Mouse (Mus musculus) MEL (cell line): ENCODE measurements at regions not wholly inside any gene's neighbourhood (a gene's known extent, or its start where the extent isn't known, plus 50 kb on each side); places are given as distances from the start of the nearest gene placed in this dataset.

Experiments used
- DNase-seq: peaks from one replicate; pipeline ENCODE4 v3.0.0; 2011; ENCODE audit warnings: low read depth, low spot score
- H3K27ac ChIP-seq: 2 replicates; pipeline ENCODE4 v1.5.1; 2012; ENCODE audit warnings: low read depth, mild to moderate bottlenecking, control low read depth, low read length, moderate library complexity; ENCODE audit not compliant: control insufficient read depth
- H3K27me3 ChIP-seq, 2 experiments: fragments of 150-350 bp in 1 of 2; sonication (generic) in 1 of 2; 2 replicates each; pipeline ENCODE4 v1.6.1; 2012; ENCODE audit warnings: low read length in 2 of 2, mild to moderate bottlenecking in 2 of 2, improper control_type of control experiment in 1 of 2, moderate library complexity in 1 of 2; ENCODE audit not compliant: insufficient read depth in 2 of 2, control insufficient read depth in 1 of 2
- H3K36me3 ChIP-seq, 2 experiments: 2 replicates each; pipeline ENCODE4 v1.6.1; 2012 to 2014; ENCODE audit warnings: low read length in 2 of 2, improper control_type of control experiment in 1 of 2, inconsistent platforms in 1 of 2, mild to moderate bottlenecking in 1 of 2; ENCODE audit not compliant: insufficient read depth in 2 of 2, control insufficient read depth in 1 of 2
- H3K4me1 ChIP-seq, 2 experiments: fragments of 150-350 bp in 1 of 2; sonication (generic) in 1 of 2; 2 replicates each; pipeline ENCODE4 v1.6.1; 2012; ENCODE audit warnings: low read length in 2 of 2, improper control_type of control experiment in 1 of 2, mild to moderate bottlenecking in 1 of 2; ENCODE audit not compliant: insufficient read depth in 2 of 2, control insufficient read depth in 1 of 2
- H3K4me3 ChIP-seq, 2 experiments: fragments of 150-350 bp in 1 of 2; sonication (generic) in 1 of 2; 2 replicates each; pipeline ENCODE4 v1.5.1; 2012; ENCODE audit warnings: low read depth in 2 of 2, low read length in 2 of 2, mild to moderate bottlenecking in 2 of 2, moderate library complexity in 2 of 2, control low read depth in 1 of 2, improper control_type of control experiment in 1 of 2; ENCODE audit not compliant: control insufficient read depth in 1 of 2, insufficient read depth in 1 of 2
- H3K79me2 ChIP-seq: 2 replicates; pipeline ENCODE4 v1.6.1; 2012; ENCODE audit warnings: mild to moderate bottlenecking, low read length, moderate library complexity; ENCODE audit not compliant: control insufficient read depth, poor library complexity, insufficient read depth
- H3K9ac ChIP-seq: 2 replicates; pipeline ENCODE4 v1.6.1; 2012; ENCODE audit warnings: low read depth, mild to moderate bottlenecking, control low read depth, low read length, moderate library complexity; ENCODE audit not compliant: control insufficient read depth, poor library complexity, severe bottlenecking
- H3K9me3 ChIP-seq: fragments of 150-350 bp; sonication (generic); replicated peaks from 2 replicates; pipeline ENCODE4 v1.6.1; 2012; ENCODE audit warnings: mild to moderate bottlenecking, low read length, improper control_type of control experiment, moderate library complexity; ENCODE audit not compliant: insufficient read depth
- CHD1 ChIP-seq: IDR thresholded peaks from 2 replicates; pipeline ENCODE4 v1.6.1; 2012; ENCODE audit warnings: low read depth, mild to moderate bottlenecking, inconsistent platforms, low read length, improper control_type of control experiment
- CHD2 ChIP-seq: IDR thresholded peaks from 2 replicates; pipeline ENCODE4 v1.6.1; 2011; ENCODE audit warnings: low read length, improper control_type of control experiment
- E2F4 ChIP-seq: IDR thresholded peaks from 2 replicates; pipeline ENCODE4 v1.6.1; 2011; ENCODE audit warnings: low read depth, low read length, improper control_type of control experiment, borderline replicate concordance
- EP300 ChIP-seq, 2 experiments: IDR thresholded peaks; 2 replicates each; pipeline ENCODE4 v1.6.1; 2011; ENCODE audit warnings: improper control_type of control experiment in 2 of 2, low read length in 2 of 2, low read depth in 1 of 2, mild to moderate bottlenecking in 1 of 2
- ETS1 ChIP-seq: IDR thresholded peaks from 2 replicates; pipeline ENCODE4 v1.6.1; 2012; ENCODE audit warnings: low read depth, mild to moderate bottlenecking, inconsistent platforms, low read length, improper control_type of control experiment, moderate library complexity
- GATA1 ChIP-seq: IDR thresholded peaks from 2 replicates; pipeline ENCODE4 v1.6.1; 2011; ENCODE audit warnings: low read depth, low read length, improper control_type of control experiment
- HCFC1 ChIP-seq: IDR thresholded peaks from 2 replicates; pipeline ENCODE4 v1.6.1; 2012; ENCODE audit warnings: low read depth, mild to moderate bottlenecking, inconsistent platforms, low read length, improper control_type of control experiment, moderate library complexity
- JUND ChIP-seq: IDR thresholded peaks from 2 replicates; pipeline ENCODE4 v1.6.1; 2011; ENCODE audit warnings: low read depth, mild to moderate bottlenecking, improper control_type of control experiment, low read length
- KAT2A ChIP-seq: conservative IDR thresholded peaks from 2 replicates; pipeline ENCODE4 v1.6.1; 2012; ENCODE audit warnings: low read depth, low read length, improper control_type of control experiment, inconsistent platforms
- MAFK ChIP-seq: IDR thresholded peaks from 2 replicates; pipeline ENCODE4 v1.6.1; 2011; ENCODE audit warnings: low read depth, mild to moderate bottlenecking, low read length, improper control_type of control experiment, borderline replicate concordance
- MEF2A ChIP-seq: IDR thresholded peaks from 2 replicates; pipeline ENCODE4 v1.6.1; 2014; ENCODE audit warnings: low read depth, mild to moderate bottlenecking, inconsistent platforms, low read length, improper control_type of control experiment; ENCODE audit not compliant: poor library complexity, insufficient replicate concordance, severe bottlenecking; ENCODE audit errors: extremely low read depth
- MXI1 ChIP-seq: IDR thresholded peaks from 2 replicates; pipeline ENCODE4 v1.6.1; 2011; ENCODE audit warnings: mild to moderate bottlenecking, low read depth, low read length, improper control_type of control experiment
- MYB ChIP-seq: IDR thresholded peaks from 2 replicates; pipeline ENCODE4 v1.6.1; 2011; ENCODE audit warnings: mild to moderate bottlenecking, low read depth, low read length, improper control_type of control experiment
- MYC ChIP-seq: IDR thresholded peaks from 2 replicates; pipeline ENCODE4 v1.6.1; 2011; ENCODE audit warnings: low read depth, mild to moderate bottlenecking, low read length, improper control_type of control experiment, moderate library complexity
- NELFE ChIP-seq: IDR thresholded peaks from 2 replicates; pipeline ENCODE4 v1.6.1; 2011; ENCODE audit warnings: low read depth, low read length, improper control_type of control experiment
- RAD21 ChIP-seq: IDR thresholded peaks from 2 replicates; pipeline ENCODE4 v1.6.1; 2011; ENCODE audit warnings: mild to moderate bottlenecking, low read depth, low read length, improper control_type of control experiment
- RCOR1 ChIP-seq: IDR thresholded peaks from 2 replicates; pipeline ENCODE4 v1.6.1; 2012; ENCODE audit warnings: low read depth, mild to moderate bottlenecking, inconsistent platforms, low read length, improper control_type of control experiment
- SIN3A ChIP-seq: IDR thresholded peaks from 2 replicates; pipeline ENCODE4 v1.6.1; 2012; ENCODE audit warnings: low read length, improper control_type of control experiment, inconsistent platforms
- SMC3 ChIP-seq: IDR thresholded peaks from 2 replicates; pipeline ENCODE4 v1.6.1; 2011; ENCODE audit warnings: low read depth, low read length, improper control_type of control experiment
- TBP ChIP-seq: IDR thresholded peaks from 2 replicates; pipeline ENCODE4 v1.8.0; 2011; ENCODE audit warnings: low read depth, low read length, improper control_type of control experiment
- UBTF ChIP-seq: IDR thresholded peaks from 2 replicates; pipeline ENCODE4 v1.6.1; 2012; ENCODE audit warnings: low read depth, mild to moderate bottlenecking, inconsistent platforms, low read length, improper control_type of control experiment, moderate library complexity, borderline replicate concordance; ENCODE audit not compliant: insufficient read depth
- USF1 ChIP-seq: IDR thresholded peaks from 2 replicates; pipeline ENCODE4 v1.6.1; 2014; ENCODE audit warnings: low read depth, mild to moderate bottlenecking, inconsistent platforms, low read length, improper control_type of control experiment, moderate library complexity
- USF2 ChIP-seq, 2 experiments: IDR thresholded peaks; 2 replicates each; pipeline ENCODE4 v1.6.1; 2011 to 2012; ENCODE audit warnings: improper control_type of control experiment in 2 of 2, low read length in 2 of 2, borderline replicate concordance in 1 of 2, inconsistent platforms in 1 of 2, low read depth in 1 of 2, mild to moderate bottlenecking in 1 of 2; ENCODE audit not compliant: insufficient read depth in 1 of 2
- ZKSCAN1 ChIP-seq: IDR thresholded peaks from 2 replicates; pipeline ENCODE4 v1.6.1; 2012; ENCODE audit warnings: low read depth, mild to moderate bottlenecking, inconsistent platforms, low read length, improper control_type of control experiment, moderate library complexity
- ZNF384 ChIP-seq: IDR thresholded peaks from 2 replicates; pipeline ENCODE4 v1.6.1; 2012; ENCODE audit warnings: low read depth, mild to moderate bottlenecking, inconsistent platforms, low read length, improper control_type of control experiment

- H3K9me3 ChIP-seq: no peaks in the 10 kb centered on the region
- no peaks in the 10 kb centered on the region for H3K27me3 ChIP-seq
- H3K36me3 ChIP-seq: no peaks in the 10 kb centered on the region
- no peaks in the 10 kb centered on the region for H3K79me2 ChIP-seq
- TF ChIP-seq GATA1: no peak
- TF ChIP-seq MAFK: no peak
- no peak for TF ChIP-seq USF2 (IDR thresholded peaks at IDR 0.05; ENCODE audit: borderline replicate concordance in 1 of 2, insufficient read depth in 1 of 2, low read depth in 1 of 2, low read length in 2 of 2)
- no peak for TF ChIP-seq NELFE
- no peak for TF ChIP-seq USF1
- TF ChIP-seq SIN3A: no peak
- no peak for TF ChIP-seq TBP
- TF ChIP-seq MEF2A: no peak
- no peak for TF ChIP-seq MXI1
- TF ChIP-seq KAT2A: no peak
- TF ChIP-seq RAD21: no peak
- TF ChIP-seq RCOR1: no peak
- TF ChIP-seq JUND: no peak
- TF ChIP-seq SMC3: no peak
- TF ChIP-seq ZKSCAN1: no peak
- TF ChIP-seq EP300 (IDR thresholded peaks at IDR 0.05; ENCODE audit: low read depth in 1 of 2, low read length in 2 of 2): no peak
- no peak for TF ChIP-seq ETS1
- no peak for TF ChIP-seq UBTF
- TF ChIP-seq E2F4: no peak
- TF ChIP-seq CHD2: no peak
- TF ChIP-seq, all 39 proteins: peak for 0
- H3K4me1 ChIP-seq: no peaks in the 10 kb centered on the region
- H3K27ac ChIP-seq: no peak overlapping the region
- H3K9ac ChIP-seq: no peak overlapping the region
- DNase-seq: no peak
- no peak overlapping the region for H3K4me3 ChIP-seq
These were observed 483.0 kb upstream of the Pappa start for GRCm38 (mm10) chr4:64640976-64641375.

GRCm38 (mm10) chr4:64645141-64645540 is 478.8 kb upstream of the Pappa start:
- no peaks in the 10 kb centered on the region for H3K36me3 ChIP-seq
- H3K27ac ChIP-seq: no peak overlapping the region
- H3K4me3 ChIP-seq: no peak overlapping the region
- TF ChIP-seq MXI1 (no peak), HCFC1 (no peak), SMC3 (no peak), MYC (no peak), ZNF384 (no peak), USF2 (IDR thresholded peaks at IDR 0.05; ENCODE audit: borderline replicate concordance in 1 of 2, insufficient read depth in 1 of 2, low read depth in 1 of 2, low read length in 2 of 2) (no peak), RCOR1 (no peak), JUND (no peak), CHD2 (no peak), CHD1 (no peak), MYB (no peak), TBP (no peak)
- no peaks in the 10 kb centered on the region for H3K9me3 ChIP-seq
- H3K27me3 ChIP-seq: no peaks in the 10 kb centered on the region
- no peak overlapping the region for H3K9ac ChIP-seq
- no peaks in the 10 kb centered on the region for H3K79me2 ChIP-seq
- H3K4me1 ChIP-seq: no peaks in the 10 kb centered on the region
- no peak for DNase-seq
